Mouse (Mus musculus) cerebellum, postnatal 4 days (tissue): ENCODE measurements at regions not wholly inside any gene's neighbourhood (a gene's known extent, or its start where the extent isn't known, plus 50 kb on each side); places are given as distances from the start of the nearest gene placed in this dataset.

ENCODE experiments used
- DNase-seq, 2 experiments: peaks; one replicate each; pipeline ENCODE4 v3.0.0; 2022; ENCODE audit warnings: low spot score in 2 of 2, mixed read lengths in 1 of 2

DNA sequence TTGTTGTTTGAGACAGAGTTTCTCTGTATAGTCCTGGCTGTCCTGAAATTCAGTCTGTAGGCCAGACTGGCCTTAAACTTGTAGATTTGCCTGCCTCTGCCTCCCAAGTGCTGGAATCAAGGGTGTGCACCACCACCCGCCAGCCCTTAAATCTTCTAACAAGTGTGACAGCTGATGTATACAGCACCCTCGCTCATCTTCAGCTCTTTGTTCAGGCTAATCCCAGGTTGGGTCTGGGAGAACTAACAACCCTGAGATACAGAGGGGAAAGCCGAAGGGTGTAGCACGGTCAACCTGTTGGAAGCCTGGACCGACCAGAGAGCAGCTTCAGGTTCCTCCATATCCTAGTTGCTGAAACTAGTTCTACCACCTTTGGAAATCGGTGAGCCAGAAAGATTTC lies 99.0 kb downstream of the Tmem30b start:
- no peak for DNase-seq

DNA sequence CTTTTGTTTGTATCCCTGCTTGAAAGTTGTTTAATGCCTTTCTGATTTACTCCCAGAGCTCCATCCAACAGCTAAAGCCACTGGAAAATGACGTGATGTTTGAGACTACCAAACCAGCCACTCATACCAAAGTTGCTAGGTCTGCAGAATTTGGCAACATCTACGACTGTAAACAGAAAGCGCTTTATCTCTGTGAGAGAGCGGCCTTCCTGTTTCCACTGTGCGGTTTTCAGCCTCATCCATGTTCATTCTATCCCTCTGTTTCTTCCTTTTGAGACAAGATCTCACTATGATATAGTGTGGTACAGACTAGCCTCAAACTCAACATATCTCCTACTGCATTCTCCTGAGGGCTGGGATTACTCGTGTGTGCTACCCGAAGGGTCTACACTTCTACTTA lies 100.0 kb downstream of the Tmem30b start:
- DNase-seq, result no peak

DNA sequence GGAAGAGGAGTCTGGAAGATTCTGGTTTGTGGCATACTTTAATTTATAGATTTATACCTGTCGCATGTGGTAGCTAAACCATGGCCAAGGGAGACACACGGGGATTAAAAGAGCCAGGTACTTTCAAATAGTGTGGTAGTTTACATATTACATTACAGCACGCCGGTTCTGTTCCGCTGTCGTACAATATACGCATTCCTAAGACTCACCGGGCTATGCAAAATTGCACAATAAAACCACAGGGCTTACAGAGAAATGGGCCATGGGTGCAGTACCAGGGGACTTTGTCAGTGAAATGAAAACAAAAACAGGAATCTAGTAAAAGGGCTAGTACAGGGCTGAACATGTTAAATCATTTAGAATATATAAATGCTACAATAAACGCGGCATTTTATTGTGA lies 100.6 kb downstream of the Tmem30b start:
- DNase-seq, result no peak

DNA sequence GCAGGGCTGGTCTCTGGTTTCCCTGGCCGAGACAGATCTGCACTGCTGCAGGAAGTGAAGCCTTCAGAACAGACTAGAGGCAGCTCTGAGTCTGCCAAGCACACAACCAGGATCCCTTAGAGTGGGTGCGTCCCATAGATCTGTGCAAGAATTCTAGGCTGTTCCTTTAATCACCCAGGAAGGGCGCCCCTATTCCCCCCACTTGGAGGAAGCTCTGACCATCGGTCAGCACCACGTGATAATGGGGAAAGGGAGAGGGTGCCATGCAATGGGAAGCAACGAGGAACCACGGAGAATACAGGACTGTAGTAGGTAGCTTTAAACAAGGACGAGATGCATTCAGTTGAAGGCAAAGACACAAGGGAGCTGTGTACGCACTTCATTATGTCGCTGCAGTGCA lies 101.1 kb downstream of the Tmem30b start:
- no peak for DNase-seq

DNA sequence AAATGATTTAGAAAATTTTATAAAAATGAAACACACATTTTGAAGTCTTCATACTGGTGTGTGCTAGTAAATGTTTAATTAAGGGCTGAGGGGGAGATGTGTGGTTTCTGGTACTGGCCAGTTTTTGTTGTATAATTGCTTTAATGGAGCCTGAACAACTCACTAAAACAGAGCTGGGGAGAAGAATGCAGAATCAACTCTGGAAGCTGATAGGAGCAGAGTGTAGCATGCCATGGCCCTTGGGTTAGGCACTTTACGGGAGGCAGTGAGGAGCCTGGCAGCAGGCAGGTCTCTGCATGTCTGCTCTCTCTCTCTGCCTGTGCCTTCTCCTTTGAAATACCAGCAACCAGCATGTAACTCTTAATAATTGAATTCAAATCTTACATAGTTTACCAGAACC lies 104.9 kb downstream of the Tmem30b start:
- no peak for DNase-seq

DNA sequence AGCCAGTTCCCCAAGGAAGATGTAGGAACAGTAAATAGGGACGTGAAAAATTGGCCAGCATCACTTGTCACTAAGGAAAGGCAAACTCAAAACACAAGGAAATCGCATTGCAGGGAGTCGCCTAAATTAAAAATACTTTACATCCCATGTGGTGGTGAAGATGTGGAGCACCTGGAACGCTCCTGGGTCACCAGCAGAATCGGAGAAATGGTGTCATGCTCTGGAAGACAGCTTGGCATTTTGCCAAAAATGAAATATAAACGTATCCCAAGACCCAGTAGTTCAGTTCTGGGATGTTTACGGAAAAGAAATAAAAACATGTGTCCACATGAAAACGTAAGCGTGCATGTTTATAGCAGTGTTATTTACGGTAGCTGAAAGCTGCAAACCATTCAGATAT lies 111.5 kb downstream of the Tmem30b start:
- DNase-seq, result no peak

DNA sequence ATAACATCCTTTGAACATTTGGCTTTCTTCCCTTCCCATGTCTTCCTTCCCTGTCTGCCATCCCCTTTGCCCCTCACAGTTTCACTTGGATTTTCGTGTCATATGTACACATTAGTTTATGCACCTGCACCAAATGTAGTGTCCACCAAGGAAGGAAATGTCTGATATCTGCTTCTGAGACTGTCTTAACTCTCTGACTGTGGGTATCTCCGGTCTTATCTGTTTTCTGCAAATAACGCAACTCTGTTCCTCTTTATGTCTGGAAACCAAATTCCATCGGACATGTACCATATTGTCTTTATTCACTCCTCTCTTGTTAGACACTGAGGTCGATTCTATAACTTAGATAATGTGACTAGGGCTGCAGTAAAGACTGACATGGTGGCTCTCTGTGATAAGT lies 113.6 kb downstream of the Tmem30b start:
- no peak for DNase-seq

DNA sequence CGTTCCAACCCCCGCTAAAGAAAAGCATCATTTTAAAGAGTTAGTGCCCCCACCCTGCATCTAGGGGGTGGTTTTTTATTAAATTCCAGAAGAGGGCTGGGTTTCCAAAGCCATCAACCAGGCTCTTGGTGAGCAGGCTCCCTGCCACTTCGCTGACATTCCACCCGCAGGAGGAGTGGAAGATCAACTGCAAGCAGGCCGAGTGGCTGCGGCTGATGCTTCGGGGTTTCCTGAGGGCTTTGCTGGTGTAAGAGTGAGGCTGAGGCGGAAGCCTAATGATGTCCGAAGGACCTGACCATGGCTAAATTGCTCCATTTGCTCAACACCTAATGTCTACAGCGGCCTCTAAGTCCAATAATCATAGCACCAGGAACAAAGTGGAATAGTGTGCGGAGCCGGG lies 118.0 kb downstream of the Tmem30b start:
- DNase-seq, result no peak

DNA sequence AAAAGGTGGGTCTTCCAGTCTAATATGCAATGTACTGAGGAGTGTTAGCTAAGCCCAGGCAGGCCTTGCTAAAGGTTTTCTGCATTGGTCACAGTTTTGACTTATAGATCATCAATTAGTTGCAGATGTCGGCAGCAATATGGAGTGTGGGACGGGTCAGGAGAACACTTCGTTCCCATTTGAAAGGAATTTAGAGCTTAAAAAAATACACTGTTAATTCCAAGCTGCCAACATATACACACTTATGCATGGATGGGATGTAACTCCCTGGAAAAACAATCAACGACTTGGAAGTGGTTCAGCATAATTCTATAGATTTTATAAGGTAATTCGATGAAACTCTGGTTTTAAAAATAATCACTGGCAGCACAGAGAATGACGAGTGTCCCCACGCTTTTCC lies 121.4 kb downstream of the Tmem30b start:
- no peak for DNase-seq

DNA sequence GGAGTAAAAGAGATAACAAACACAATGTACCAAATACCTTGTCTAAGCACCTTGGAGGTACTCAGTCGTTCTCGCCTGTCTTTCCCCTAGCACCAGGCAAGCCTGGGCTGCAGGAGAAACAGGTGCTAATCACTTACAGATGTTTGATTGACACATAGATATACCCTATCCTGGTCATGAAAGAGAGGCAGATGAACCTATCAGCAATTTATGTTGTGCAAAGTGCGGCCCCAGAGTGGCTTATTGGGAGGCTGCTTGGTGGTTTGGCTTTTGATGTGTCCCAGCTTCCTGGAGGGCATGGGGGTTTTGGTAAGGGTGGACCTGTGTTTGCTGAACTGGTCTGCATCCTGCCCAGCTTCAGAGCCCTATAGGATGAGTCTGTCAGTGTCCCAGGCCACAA lies 129.1 kb downstream of the Tmem30b start:
- no peak for DNase-seq

DNA sequence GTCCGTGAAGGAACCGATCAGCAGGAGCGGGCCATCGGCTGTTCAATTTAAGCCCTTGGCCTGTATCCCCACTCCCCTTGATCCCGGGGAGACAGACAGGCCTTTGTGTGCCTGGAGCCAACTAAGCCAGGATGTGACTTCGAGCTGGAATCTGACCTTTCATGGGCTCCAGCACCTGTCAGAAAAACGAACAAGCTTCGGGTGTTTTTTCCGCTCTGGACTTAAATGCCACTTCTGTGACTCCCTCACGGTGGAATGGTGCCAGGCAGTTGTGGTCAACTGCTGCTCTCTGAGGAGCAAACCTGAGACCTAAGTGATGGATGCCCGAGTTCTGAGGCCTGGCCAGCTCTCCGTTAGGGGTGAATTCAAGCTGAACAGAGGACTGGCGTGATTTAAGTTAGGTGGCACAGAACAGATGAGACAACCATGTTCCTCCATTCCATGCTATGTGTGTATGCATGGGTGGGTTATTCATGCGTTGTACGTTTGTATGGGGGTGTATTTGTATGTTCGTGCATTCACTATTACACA lies 129.8 kb downstream of the Tmem30b start:
- peak in 1 of 2 experiments; percentile 23 for DNase-seq

DNA sequence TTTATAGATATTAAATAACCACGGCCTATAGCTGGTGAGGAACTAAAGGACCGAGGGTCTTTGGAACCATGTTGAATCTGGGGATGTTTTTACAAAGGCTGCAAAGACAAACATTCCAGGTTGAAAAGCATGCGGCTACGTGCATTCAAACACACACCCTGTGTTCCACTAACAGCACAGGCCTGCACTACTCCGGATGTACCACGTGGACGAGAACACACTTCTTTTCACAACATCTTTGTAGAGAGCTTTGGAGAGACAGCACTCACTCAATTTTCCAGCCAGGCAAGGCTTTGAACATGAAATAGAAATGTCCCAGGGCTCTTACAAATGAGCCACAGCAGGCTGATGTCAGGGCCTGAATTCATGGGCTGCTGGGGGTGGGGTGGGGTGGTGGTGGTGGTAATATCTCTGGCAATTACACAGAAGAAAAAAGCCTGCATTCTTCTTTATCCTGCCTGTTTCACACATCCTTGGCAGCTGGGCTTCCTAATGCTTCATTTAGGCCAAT lies 129.3 kb downstream of the Slc38a6 start:
- no peak for DNase-seq

DNA sequence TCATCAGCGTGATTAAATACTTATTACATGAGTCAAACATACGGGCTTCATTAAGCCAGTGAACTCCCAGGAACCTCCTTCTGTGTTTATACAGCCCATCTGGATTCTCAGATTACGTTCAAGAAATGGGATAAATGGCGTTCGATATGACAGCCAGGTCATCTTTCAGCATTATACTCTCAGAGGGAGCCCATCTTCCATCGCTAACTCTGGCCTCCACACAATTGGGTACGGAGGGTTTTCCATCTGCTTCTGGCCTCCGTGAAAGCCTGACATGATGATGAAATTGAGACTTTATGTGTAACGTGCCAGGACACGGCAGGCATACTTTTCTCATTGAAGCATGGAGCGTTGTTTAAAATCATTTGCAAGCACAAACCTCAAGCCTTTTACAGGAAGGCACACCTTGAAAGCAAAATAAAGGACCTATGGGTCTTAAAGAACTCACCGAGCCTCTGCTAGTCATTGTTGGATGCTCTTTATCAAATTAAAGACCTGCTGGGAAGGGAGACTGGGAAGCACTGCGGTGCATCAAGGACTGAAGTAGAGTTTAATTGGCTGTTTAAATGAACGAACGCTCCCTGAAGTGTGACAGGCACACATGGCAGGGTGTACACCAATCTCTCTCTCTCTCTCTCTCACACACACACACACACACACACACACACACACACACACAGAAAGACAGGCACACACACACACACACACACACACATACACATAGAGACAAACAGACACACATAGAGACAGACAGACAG lies 127.0 kb downstream of the Slc38a6 start:
- DNase-seq, result no peak

DNA sequence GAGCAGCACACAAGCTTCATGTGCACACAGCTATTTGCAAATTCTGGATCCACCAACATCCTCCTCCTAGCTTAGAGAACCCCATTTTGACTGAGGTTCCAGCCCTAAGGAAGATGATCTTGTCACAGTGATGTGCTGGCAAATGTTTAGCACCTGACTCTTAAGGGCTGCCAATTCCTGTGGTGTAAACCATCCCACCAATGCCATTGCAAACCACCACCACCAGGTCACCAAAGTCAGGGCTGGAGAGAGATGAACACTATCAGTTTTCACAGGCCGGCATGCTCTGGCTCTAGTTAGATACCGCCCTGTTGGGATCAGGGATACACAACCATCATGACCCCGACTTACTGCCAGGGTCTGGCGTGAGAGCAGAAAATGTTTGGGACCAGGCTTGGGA lies 125.9 kb downstream of the Slc38a6 start:
- no peak for DNase-seq

DNA sequence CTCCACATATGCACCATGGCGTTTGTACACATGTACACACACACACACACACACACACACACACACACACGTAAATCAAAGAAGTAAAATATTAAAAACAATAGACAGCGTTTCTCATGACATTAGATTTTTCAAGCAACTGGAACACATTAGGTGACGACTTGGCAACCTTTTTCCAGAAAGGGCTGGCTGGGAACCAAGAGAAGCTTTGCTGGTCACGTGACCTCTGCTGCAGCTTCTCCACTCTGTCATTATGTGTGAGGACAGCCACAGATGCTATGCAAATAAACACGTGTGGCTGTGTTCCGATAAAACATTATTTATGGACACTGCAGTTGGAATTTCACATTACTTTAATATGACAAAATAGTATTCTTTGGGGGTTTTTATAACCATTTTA lies 124.3 kb downstream of the Slc38a6 start:
- peak in 1 of 2 experiments; percentile 34 for DNase-seq

DNA sequence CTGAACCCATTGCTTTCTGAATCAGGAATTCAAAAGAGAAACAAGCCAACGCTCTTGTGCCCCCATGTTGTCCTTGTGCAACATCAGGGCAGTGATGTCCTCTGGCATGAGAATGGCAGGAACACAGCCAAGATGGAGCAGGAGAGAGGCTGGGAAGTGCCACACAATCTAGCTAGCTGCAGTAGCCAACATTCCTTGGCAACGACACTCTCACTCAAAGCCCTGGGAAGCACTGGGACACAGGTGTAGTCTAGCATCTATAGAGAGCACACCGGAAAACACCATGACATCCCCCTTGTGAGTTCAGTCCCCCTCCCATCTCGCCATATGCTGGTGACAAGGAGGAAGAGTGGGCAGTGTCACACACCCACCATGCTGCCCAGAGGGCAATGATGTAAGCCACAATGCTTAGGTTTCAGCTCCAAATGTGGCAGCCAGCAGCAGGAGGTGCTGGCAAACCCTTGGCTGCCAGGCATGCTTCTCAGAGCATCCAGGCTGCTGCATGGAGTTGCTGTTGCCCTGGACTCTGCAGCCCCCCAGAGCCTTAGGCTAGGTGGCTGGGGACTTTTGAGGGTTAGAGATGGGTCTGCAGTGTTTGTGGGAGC lies 123.0 kb downstream of the Slc38a6 start:
- DNase-seq, result peak in 1 of 2 experiments; percentile 36

DNA sequence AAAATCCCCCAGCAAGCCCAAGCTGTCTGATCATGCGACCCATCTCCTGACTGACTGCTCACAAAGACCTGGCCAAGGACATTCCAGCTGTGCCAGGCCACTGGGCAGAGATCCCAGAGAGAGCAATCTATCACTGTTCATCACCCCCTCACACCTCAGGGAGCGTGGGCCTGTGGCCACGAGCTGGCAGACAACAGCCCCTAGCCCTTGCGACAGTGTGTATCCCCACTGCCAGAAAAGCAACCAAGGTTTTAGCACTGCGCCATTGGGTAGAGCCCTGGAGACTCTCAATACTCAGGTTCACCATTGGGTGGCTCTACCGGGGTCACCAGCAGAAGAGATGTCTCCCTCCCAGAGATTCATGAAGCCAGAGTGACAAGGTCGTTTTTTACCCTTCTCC lies 122.0 kb downstream of the Slc38a6 start:
- DNase-seq, result peak in 1 of 2 experiments; percentile 29

DNA sequence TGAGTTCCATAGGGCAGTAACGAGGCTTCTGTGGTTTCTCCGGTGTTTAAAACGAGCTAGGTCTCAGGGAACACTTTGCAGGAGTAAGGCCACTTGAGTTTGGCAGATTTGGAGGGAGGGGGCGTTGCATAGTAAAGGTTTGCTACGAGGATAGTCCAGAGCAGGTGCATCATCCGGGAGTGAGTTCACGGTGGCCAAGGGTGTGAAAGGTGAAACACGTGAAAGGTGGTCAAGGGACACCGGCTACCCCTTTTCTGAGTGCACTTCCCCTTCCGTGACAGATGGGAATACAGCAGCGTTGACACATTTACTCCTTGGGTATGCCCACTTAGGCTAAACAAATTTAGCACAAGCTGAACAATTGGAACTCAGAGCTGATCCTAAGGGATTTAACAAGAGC lies 121.6 kb downstream of the Slc38a6 start:
- no peak for DNase-seq

DNA sequence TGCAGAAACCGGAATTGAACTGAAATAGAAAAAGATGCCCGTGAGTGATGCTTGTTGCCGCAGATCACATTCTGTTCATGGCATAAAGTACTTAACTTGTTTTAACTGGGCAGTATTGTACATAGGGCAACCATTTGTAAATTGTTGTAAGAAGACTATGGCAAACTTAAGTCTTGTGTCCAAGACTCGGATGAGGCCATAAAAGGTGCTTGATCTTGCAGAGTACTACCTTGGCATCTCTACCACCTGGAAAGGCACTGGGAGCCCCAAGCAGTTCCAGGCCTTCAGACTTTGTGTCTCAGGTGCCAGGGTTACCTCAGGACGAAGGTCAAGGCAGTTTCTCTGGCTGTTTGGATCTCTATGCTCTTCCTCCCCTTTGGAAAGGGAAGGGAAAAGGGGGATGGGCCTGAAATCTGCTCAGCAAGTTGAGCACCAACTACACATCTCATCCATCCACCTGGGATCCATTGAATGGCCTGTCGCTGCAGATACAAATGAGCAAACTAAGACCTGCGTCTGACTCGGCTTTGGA lies 120.0 kb downstream of the Slc38a6 start:
- no peak for DNase-seq

DNA sequence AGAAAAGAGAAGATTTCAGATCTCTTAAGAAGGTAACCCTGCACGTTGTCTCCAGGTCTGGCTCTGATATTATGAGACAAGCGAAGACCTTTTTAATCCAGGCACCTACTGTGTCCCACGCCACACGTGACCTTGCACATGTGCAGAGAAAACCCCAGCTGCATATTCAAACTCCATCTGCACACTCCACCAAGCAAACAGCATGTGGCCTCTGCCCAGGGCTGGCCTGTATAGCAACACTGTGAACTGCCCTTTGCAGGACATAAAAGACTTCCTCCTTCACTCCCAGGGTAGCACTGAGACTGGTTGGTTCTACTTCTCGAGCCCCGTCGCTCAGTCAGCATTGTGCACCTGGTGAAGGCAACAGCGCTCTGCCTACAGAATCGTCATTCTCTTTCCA lies 119.0 kb downstream of the Slc38a6 start:
- no peak for DNase-seq

DNA sequence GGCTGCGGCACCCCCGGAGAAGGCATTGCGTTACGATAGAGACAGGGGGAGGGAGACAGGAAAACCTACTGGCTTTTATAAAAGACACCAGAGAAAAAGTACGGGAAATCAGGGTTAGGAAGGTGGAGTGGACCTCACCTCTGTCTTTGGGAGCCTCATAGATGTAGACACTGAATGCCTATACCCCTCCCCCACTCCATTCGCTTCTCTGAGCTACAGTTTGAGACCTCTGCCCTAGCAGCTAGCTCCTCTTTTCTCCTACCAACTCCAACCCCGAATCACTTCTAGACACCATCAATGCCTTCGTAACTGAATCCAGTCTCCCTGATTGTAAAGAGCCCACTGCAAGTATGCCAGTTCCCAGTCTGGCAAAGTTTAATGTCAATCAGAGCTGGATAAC lies 118.5 kb downstream of the Slc38a6 start:
- DNase-seq, result no peak

DNA sequence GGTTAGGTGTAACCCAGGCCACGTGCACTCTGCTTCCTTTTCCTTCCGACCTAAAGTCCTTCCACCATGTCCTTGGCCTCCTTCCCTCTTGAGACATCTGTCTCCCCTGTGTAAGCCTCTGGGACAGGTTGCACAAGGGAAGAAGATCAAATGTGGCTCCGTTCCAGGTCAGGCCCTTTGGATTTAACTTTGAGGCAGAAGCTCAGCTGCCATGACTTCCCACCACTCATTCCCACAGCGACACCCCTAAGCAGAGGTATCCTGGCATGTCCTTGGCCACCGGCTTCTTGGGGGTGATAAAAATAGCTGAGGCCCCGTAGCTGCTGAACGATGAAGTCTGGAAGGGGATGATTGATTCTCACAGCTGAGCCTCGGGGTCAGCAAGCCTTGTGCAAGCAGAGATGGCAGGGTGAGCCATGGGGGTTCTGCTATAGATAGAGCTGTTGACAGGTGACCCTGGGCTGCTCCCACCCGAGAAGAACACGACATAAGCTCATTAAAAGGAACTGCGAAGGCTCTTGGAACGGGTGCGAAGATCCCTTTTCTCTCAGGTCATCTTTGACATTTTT lies 117.4 kb downstream of the Slc38a6 start:
- DNase-seq, result no peak
